Mouse (Mus musculus) heart, embryonic 13.5 days (tissue): ENCODE measurements around the gene Usp53. TPM values are rescaled to one million over a fixed set of nuclear protein-coding genes. Genes with fewer than 3 reads are reported as not detected.
A peak's percentile ranks its signal among the peaks of the same experiment; 100 is the strongest.

ENCODE experiments used
- ATAC-seq: fragments of 200-750 bp; cut with Nextera tagmentation; 2 replicates; pipeline ENCODE4 v1.8.0; 2017; ENCODE audit warnings: moderate TSS enrichment; ENCODE audit not compliant: insufficient number of reproducible peaks, low FRiP score, low TSS enrichment; ENCODE audit errors: extremely low read depth
- H3K27ac ChIP-seq: fragments of 300-500 bp; sonication (generic); replicated peaks from 2 replicates; pipeline ENCODE4 v1.5.1; 2015; ENCODE audit warnings: moderate library complexity, mild to moderate bottlenecking, inconsistent platforms
- H3K27me3 ChIP-seq: fragments of 300-500 bp; sonication (generic); replicated peaks from 2 replicates; pipeline ENCODE4 v1.6.1; 2015; ENCODE audit warnings: mild to moderate bottlenecking, inconsistent platforms
- H3K36me3 ChIP-seq: fragments of 300-500 bp; sonication (generic); 2 replicates; pipeline ENCODE4 v1.6.1; 2015; ENCODE audit warnings: mild to moderate bottlenecking, inconsistent platforms
- H3K4me1 ChIP-seq: fragments of 300-500 bp; sonication (generic); 2 replicates; pipeline ENCODE4 v1.6.1; 2015; ENCODE audit warnings: inconsistent platforms
- H3K4me2 ChIP-seq: fragments of 300-500 bp; sonication (generic); 2 replicates; pipeline ENCODE4 v1.6.1; 2015; ENCODE audit warnings: inconsistent platforms, mild to moderate bottlenecking, moderate library complexity
- H3K4me3 ChIP-seq: fragments of 300-500 bp; sonication (generic); 2 replicates; pipeline ENCODE4 v1.5.1; 2015; ENCODE audit warnings: moderate library complexity, mild to moderate bottlenecking, inconsistent platforms
- H3K9ac ChIP-seq: fragments of 300-500 bp; sonication (generic); 2 replicates; pipeline ENCODE4 v1.6.1; 2015; ENCODE audit warnings: inconsistent platforms, mild to moderate bottlenecking, moderate library complexity
- H3K9me3 ChIP-seq: fragments of 300-500 bp; sonication (generic); 2 replicates; pipeline ENCODE4 v1.6.1; 2016; ENCODE audit warnings: inconsistent platforms
- WGBS: fragments of 180-500 bp; shearing (Covaris S2); methylation state at CpG from one replicate; pipeline ENCODE4 v1.1.7; 2015; ENCODE audit warnings: mixed read lengths; 5-methylcytosine and 5-hydroxymethylcytosine counted together
- polyA plus RNA-seq: library from polyadenylated mRNA; unstranded; fragments of >200 nt; fragmentation: Nextera tagmentation; extraction: Ambion mirVana; gene quantifications from 2 replicates; pipeline ENCODE4 v1.2.1, GENCODE M21; 2015

Gene Usp53
- polyA plus RNA-seq, 1 experiment from 2014 or later: 6.6 TPM

- ATAC-seq: no peak
- Histone ChIP-seq H3K4me3 (no peak overlapping the region), H3K4me2 (no peak overlapping the region), H3K27ac (no peak overlapping the region), H3K36me3 (no peaks in the 10 kb centered on the region), H3K9ac (no peak overlapping the region), H3K27me3 (no peaks in the 10 kb centered on the region), H3K4me1 (peaks cover 26% of the 10 kb centered on the region), H3K9me3 (no peaks in the 10 kb centered on the region)
- WGBS: 60% methylated on average over 2 of the region's 2 CpGs
These were observed 65.6 kb downstream of the Usp53 start for GRCm38 (mm10) chr3:122918672-122919071.

GRCm38 (mm10) chr3:122916191-122916680, 68.1 kb downstream of the Usp53 start:
- Histone ChIP-seq H3K4me2 (no peak overlapping the region), H3K27ac (no peak overlapping the region), H3K36me3 (no peaks in the 10 kb centered on the region), H3K9me3 (no peaks in the 10 kb centered on the region), H3K27me3 (no peaks in the 10 kb centered on the region), H3K4me3 (no peak overlapping the region), H3K9ac (no peak overlapping the region), H3K4me1 (peaks cover 8% of the 10 kb centered on the region; the same call in 1 of the 2 replicates)
- 74% methylated on average over 6 of the region's 6 CpGs for WGBS
- ATAC-seq: no peak

- Histone ChIP-seq H3K27me3 (no peaks in the 10 kb centered on the region), H3K4me1 (peaks cover under 1% of the 10 kb centered on the region; the same call in 1 of the 2 replicates), H3K9me3 (no peaks in the 10 kb centered on the region), H3K4me2 (no peak overlapping the region), H3K27ac (no peak overlapping the region), H3K36me3 (no peaks in the 10 kb centered on the region), H3K9ac (no peak overlapping the region), H3K4me3 (no peak overlapping the region)
- ATAC-seq: no peak
- 73% methylated on average over 5 of the region's 5 CpGs for WGBS
These were observed 68.8 kb downstream of the Usp53 start for GRCm38 (mm10) chr3:122915493-122915892.

- H3K4me2 ChIP-seq: no peak overlapping the region
- no peaks in the 10 kb centered on the region for H3K4me1 ChIP-seq
- no peak overlapping the region for H3K4me3 ChIP-seq
- 81% methylated on average over 2 of the region's 2 CpGs for WGBS
- no peak overlapping the region for H3K27ac ChIP-seq
- no peaks in the 10 kb centered on the region for H3K27me3 ChIP-seq
- H3K36me3 ChIP-seq: no peaks in the 10 kb centered on the region
- no peak overlapping the region for H3K9ac ChIP-seq
- no peak for ATAC-seq
- 0 out of 2 replicates have a peak, but pooled peaks cover 3% of the 10 kb centered on the region for H3K9me3 ChIP-seq
These were observed 76.5 kb downstream of the Usp53 start for GRCm38 (mm10) chr3:122907841-122908240.

- no peak for ATAC-seq
- H3K36me3 ChIP-seq: no peaks in the 10 kb centered on the region
- H3K4me3 ChIP-seq: no peak overlapping the region
- WGBS: 38% methylated on average over 12 of the region's 12 CpGs
- no peaks in the 10 kb centered on the region for H3K27me3 ChIP-seq
- no peak overlapping the region for H3K27ac ChIP-seq
- H3K9ac ChIP-seq: no peak overlapping the region
- H3K9me3 ChIP-seq: no peaks in the 10 kb centered on the region
- H3K4me2 ChIP-seq: no peak overlapping the region
- H3K4me1 ChIP-seq: no peaks in the 10 kb centered on the region
These were observed 80.4 kb downstream of the Usp53 start for GRCm38 (mm10) chr3:122903746-122904433.

- 60% methylated on average over 6 of the region's 6 CpGs for WGBS
- Histone ChIP-seq H3K4me1 (no peaks in the 10 kb centered on the region), H3K27ac (no peak overlapping the region), H3K4me3 (no peak overlapping the region), H3K9me3 (no peaks in the 10 kb centered on the region), H3K27me3 (no peaks in the 10 kb centered on the region), H3K9ac (no peak overlapping the region), H3K4me2 (no peak overlapping the region), H3K36me3 (no peaks in the 10 kb centered on the region)
- no peak for ATAC-seq
These were observed 86.1 kb downstream of the Usp53 start for GRCm38 (mm10) chr3:122898254-122898653.

- Histone ChIP-seq H3K9ac (no peak overlapping the region), H3K4me3 (no peak overlapping the region), H3K36me3 (no peaks in the 10 kb centered on the region), H3K4me2 (no peak overlapping the region), H3K9me3 (no peaks in the 10 kb centered on the region), H3K27ac (no peak overlapping the region), H3K27me3 (no peaks in the 10 kb centered on the region), H3K4me1 (no peaks in the 10 kb centered on the region)
- WGBS: 64% methylated on average over 11 of the region's 11 CpGs
- no peak for ATAC-seq
These were observed 89.0 kb downstream of the Usp53 start for GRCm38 (mm10) chr3:122895189-122895731.

GRCm38 (mm10) chr3:122894772-122895171, 89.5 kb downstream of the Usp53 start, which contains the start of gene Fabp2:
Gene Fabp2, plus strand, starts transcription at chr3:122895072.
- no peaks in the 10 kb centered on the region for H3K27me3 ChIP-seq
- H3K4me1 ChIP-seq: no peaks in the 10 kb centered on the region
- H3K36me3 ChIP-seq: no peaks in the 10 kb centered on the region
- no peak within 1 kb of the TSS for H3K27ac ChIP-seq
- ATAC-seq: no peak
- no peak within 1 kb of the TSS for H3K9ac ChIP-seq
- H3K9me3 ChIP-seq: no peaks in the 10 kb centered on the region
- whole genome bisulfite sequencing: 89% methylated on average over 3 of the region's 3 CpGs
- no peak within 1 kb of the TSS for H3K4me2 ChIP-seq
- H3K4me3 ChIP-seq: no peak within 1 kb of the TSS

GRCm38 (mm10) chr3:122888371-122888819, 95.9 kb downstream of the Usp53 start:
- Histone ChIP-seq H3K4me3 (no peak overlapping the region), H3K4me2 (no peak overlapping the region), H3K9ac (no peak overlapping the region), H3K4me1 (no peaks in the 10 kb centered on the region), H3K27me3 (no peaks in the 10 kb centered on the region), H3K27ac (peak overlapping the region; percentile 50; the same call in 1 of the 2 replicates), H3K36me3 (no peaks in the 10 kb centered on the region), H3K9me3 (no peaks in the 10 kb centered on the region)
- 57% methylated on average over 5 of the region's 5 CpGs for WGBS
- ATAC-seq: no peak

GRCm38 (mm10) chr3:122887505-122888301, 96.6 kb downstream of the Usp53 start:
- no peak overlapping the region for H3K4me3 ChIP-seq
- H3K4me1 ChIP-seq: no peaks in the 10 kb centered on the region
- peak overlapping the region; percentile 50; the same call in 1 of the 2 replicates for H3K27ac ChIP-seq
- H3K9me3 ChIP-seq: no peaks in the 10 kb centered on the region
- 62% methylated on average over 4 of the region's 4 CpGs for WGBS
- no peak overlapping the region for H3K4me2 ChIP-seq
- no peaks in the 10 kb centered on the region for H3K36me3 ChIP-seq
- ATAC-seq: no peak
- H3K9ac ChIP-seq: no peak overlapping the region
- H3K27me3 ChIP-seq: no peaks in the 10 kb centered on the region
